Mouse (Mus musculus): ENCODE measurements around the gene Arhgap28.

The Arhgap28 gene

DNA sequence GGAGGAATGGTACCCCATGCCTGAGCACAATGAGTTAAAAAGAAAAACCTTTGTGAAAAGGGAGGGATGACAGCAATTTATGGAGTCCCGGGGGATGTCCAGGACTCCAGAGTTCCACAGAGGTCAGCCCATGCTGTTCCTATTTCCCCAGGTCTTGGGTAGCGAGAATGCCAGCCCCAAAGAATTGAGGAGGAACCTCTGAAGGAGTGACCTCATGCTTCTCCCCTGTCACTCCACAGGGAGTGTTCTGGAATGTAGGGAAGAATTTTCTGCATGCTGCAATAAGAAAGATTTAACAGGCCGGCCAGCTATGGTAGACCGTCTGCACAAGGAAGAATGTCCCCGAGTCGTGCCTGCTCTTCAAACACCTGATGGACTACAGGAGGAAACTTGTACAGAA is 72.5 kb downstream of the Arhgap28 start:
- DNase-seq (ENCODE audit: low spot score), result no peak

GRCm38 (mm10) chr17:67930957-67931356 is 73.0 kb downstream of the Arhgap28 start:
- DNase-seq (ENCODE audit: low spot score), result no peak

- DNase-seq (ENCODE audit: low spot score), result no peak
Observed at GRCm38 (mm10) chr17:67930467-67930866, 73.5 kb downstream of the Arhgap28 start.

DNA sequence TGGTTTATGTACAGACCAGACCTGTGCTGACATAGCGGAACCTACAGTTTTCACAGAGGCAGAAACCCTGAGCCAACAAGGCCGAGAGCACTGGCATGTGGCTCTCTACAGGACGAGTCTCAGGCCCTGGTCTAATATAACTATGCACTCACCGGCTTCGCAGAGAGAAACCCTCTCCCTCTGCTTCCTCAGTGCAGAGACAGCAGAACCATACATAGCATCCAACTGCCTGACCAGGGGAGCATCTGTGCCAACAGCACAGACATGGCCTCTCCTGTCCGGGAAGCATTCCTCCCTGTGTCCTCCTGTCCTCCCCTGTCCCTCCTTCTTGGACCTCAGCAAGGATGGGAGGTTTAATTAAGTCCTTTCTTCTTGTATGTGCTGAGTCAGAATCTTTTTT is 75.6 kb downstream of the Arhgap28 start:
- DNase-seq (ENCODE audit: low spot score), result no peak

- DNase-seq (ENCODE audit: low spot score), result no peak
Observed at GRCm38 (mm10) chr17:67927864-67928263, 76.1 kb downstream of the Arhgap28 start.

DNA sequence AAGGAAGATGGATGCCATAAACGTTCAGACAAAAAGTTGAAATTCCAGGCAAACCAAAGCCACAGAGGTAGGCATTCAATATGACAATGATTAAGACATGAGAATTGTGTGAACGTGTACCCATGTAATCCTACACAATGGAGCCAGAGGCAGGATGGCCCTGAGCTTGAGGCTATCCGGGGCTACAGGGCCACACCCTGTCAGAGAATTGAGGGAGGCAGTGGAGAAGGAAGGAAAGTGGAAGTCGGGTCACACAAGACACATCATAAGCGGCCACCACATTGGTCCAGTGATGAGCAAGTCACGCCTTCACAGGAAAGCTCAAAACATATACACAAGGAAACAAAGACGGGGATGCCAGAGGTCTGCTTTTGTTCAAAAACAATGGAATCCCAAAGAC is 84.0 kb downstream of the Arhgap28 start:
- DNase-seq (ENCODE audit: low spot score), result no peak

DNA sequence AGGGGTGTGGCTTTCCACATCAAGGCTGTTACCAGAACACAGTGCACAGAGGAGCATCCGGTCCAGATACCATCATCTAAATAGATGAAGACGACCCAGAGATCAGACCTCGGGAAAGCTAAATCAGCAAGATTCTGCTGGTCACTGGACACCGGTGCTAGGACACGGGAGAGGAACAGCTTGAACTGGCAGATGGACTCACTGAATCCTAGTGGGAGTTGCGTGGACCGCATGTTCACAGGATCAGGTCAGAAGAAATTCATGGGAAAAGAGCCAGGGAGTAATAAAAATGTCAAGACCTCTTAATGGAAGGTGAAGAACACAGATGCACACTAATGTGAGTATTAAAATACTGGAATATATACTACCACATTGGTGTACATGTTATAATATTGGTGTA is 85.7 kb downstream of the Arhgap28 start:
- no peak for DNase-seq (ENCODE audit: low spot score)

- no peak for DNase-seq (ENCODE audit: low spot score)
Observed at GRCm38 (mm10) chr17:67916901-67917300, 87.0 kb downstream of the Arhgap28 start.

DNA sequence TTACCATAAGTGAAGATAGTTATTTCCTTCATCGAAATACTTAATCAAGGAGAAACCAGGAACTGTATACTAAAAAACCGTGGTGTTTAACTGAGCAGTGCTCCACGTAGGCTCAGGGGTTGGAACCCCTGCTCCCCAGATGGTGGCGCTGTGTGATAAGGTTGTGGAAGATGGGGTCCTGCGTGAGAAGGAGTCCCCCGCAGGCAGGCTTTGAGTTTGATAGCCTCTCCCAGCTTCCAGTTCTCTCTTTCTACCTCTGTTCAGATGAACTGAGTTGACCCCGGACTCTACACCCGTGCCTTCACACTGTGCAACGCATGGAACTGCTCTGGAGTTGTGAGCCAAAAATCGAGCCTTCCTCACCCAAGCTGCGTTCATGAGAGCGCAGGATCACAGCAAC is 91.3 kb downstream of the Arhgap28 start:
- DNase-seq (ENCODE audit: low spot score), result no peak

DNA sequence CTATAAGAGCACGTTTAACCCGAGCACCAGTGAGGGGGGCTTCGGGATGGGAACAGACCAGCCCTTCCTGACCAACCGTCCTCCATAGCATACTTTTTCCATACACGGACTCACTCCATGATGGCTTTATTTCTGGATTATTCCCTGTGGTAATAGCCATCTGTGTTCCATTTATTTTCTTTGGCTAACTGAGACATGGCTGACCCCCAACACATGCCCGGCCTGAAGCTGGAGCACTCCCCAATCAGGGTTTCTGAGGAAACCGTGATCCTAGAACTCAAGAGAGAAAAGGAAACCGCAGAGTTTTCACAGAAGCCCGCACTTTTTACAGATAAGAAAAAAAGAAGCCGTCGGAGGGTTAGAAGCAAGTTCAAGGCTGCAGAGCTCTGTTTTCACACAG is 91.9 kb downstream of the Arhgap28 start:
- no peak for DNase-seq (ENCODE audit: low spot score)

- no peak for DNase-seq (ENCODE audit: low spot score)
Observed at GRCm38 (mm10) chr17:67908537-67908936, 95.4 kb downstream of the Arhgap28 start.

GRCm38 (mm10) chr17:67908137-67908536 is 95.8 kb downstream of the Arhgap28 start:
- DNase-seq (ENCODE audit: low spot score), result no peak

- DNase-seq (ENCODE audit: low spot score), result no peak
Observed at GRCm38 (mm10) chr17:67907532-67908054, 96.3 kb downstream of the Arhgap28 start.

- no peak for DNase-seq (ENCODE audit: low spot score)
Observed at GRCm38 (mm10) chr17:67906236-67906635, 97.7 kb downstream of the Arhgap28 start.

GRCm38 (mm10) chr17:67904315-67904944 is 99.5 kb downstream of the Arhgap28 start:
- no peak for DNase-seq (ENCODE audit: low spot score)

GRCm38 (mm10) chr17:67902847-67903246 is 101.1 kb downstream of the Arhgap28 start:
- DNase-seq (ENCODE audit: low spot score), result no peak

DNA sequence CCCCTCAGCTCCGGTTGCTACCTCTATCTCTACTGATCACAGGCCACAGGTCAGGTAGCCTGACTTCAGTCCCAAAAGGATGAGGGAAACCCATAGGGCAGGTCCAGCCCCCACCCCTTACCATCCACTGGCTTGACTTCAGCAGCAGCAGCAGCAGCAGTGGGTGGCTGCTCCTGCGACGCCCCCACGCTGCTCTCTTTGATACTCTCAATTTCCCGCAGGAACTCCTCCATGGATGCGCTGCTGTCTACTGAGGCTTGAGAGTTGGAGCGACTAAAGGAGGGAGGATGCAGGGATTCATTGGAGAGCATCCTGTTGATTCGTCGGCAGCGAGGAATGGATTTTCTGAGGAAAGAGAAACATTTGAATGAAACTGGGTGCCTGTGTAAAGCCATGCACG is 102.8 kb downstream of the Arhgap28 start:
- DNase-seq (ENCODE audit: low spot score), result no peak

DNA sequence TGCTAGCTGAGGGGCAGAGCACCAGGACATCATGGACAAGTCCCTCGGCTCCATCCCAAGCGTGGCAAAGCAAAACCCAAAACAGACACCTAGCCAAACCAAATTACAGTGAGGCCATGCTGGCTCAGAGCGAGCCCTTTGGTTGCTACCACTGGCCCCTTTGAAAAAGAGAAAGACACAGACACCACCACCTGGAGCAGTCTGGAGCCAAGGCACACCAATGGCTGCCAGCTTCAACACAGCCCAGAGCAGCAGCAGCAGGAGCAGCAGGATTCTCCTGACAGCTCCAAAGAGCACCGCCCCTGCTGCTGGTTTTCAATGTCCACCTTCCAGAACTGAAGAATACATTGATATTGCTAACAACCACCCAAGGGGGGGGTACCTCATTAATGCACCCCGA is 104.5 kb downstream of the Arhgap28 start:
- DNase-seq (ENCODE audit: low spot score), result no peak

- DNase-seq (ENCODE audit: low spot score), result no peak
Observed at GRCm38 (mm10) chr17:67896413-67896812, 107.5 kb downstream of the Arhgap28 start.

- DNase-seq (ENCODE audit: low spot score), result no peak
Observed at GRCm38 (mm10) chr17:67889481-67890325, 114.2 kb downstream of the Arhgap28 start.

GRCm38 (mm10) chr17:67888081-67888480 is 115.8 kb downstream of the Arhgap28 start:
- DNase-seq (ENCODE audit: low spot score), result no peak

- DNase-seq (ENCODE audit: low spot score), result no peak
Observed at GRCm38 (mm10) chr17:67886326-67886725, 117.6 kb downstream of the Arhgap28 start.

GRCm38 (mm10) chr17:67877599-67877998 is 126.3 kb downstream of the Arhgap28 start:
- DNase-seq (ENCODE audit: low spot score), result no peak
